Mouse (Mus musculus): ENCODE results near the gene Mtcl1. TPM values are rescaled to one million over a fixed set of nuclear protein-coding genes. Genes with fewer than 3 reads are reported as not detected.

Mtcl1 gene
- polyA plus RNA-seq, 1 experiment from 2014 or later: 14.3 TPM

- Histone ChIP-seq H3K4me3 (ENCODE audit: low read depth, low read length) (no peak overlapping the region), H3K27me3 (ENCODE audit: insufficient read depth, low read length) (peaks cover 15% of the 10 kb centered on the region), H3K4me2 (no peak overlapping the region), H3K9ac (no peak overlapping the region), H3K4me1 (ENCODE audit: insufficient read depth) (no peaks in the 10 kb centered on the region), H3K9me3 (ENCODE audit: low read depth, low read length) (no peaks in the 10 kb centered on the region), H3K36me3 (ENCODE audit: insufficient read depth) (no peaks in the 10 kb centered on the region), H3K27ac (ENCODE audit: low read depth) (no peak overlapping the region)
- WGBS: 74% methylated on average over 9 of the region's 9 CpGs
- no peak for ATAC-seq (ENCODE audit: insufficient read depth)
- no peak for TF ChIP-seq CTCF (IDR thresholded peaks at IDR 0.05; ENCODE audit: low read depth)
- no peak for DNase-seq
Measured at GRCm38 (mm10) chr17:66483651-66484454, 34.3 kb upstream of the Mtcl1 start.

GRCm38 (mm10) chr17:66481295-66481694, 31.7 kb upstream of the Mtcl1 start:
- Histone ChIP-seq H3K36me3 (ENCODE audit: insufficient read depth) (no peaks in the 10 kb centered on the region), H3K27ac (ENCODE audit: low read depth) (no peak overlapping the region), H3K9ac (no peak overlapping the region), H3K9me3 (ENCODE audit: low read depth, low read length) (no peaks in the 10 kb centered on the region), H3K4me1 (ENCODE audit: insufficient read depth) (no peaks in the 10 kb centered on the region), H3K4me2 (no peak overlapping the region), H3K27me3 (ENCODE audit: insufficient read depth, low read length) (peaks cover 22% of the 10 kb centered on the region), H3K4me3 (ENCODE audit: low read depth, low read length) (no peak overlapping the region)
- no peak for TF ChIP-seq CTCF (IDR thresholded peaks at IDR 0.05; ENCODE audit: low read depth)
- 70% methylated on average over 5 of the region's 5 CpGs for WGBS
- ATAC-seq (ENCODE audit: insufficient read depth): no peak
- no peak for DNase-seq

GRCm38 (mm10) chr17:66480491-66481278, 31.1 kb upstream of the Mtcl1 start:
- Histone ChIP-seq H3K4me3 (ENCODE audit: low read depth, low read length) (no peak overlapping the region; the same call in 1 of the 2 replicates), H3K27ac (ENCODE audit: low read depth) (no peak overlapping the region), H3K4me1 (ENCODE audit: insufficient read depth) (no peaks in the 10 kb centered on the region), H3K9me3 (ENCODE audit: low read depth, low read length) (no peaks in the 10 kb centered on the region), H3K4me2 (peak overlapping the region; percentile 38), H3K27me3 (ENCODE audit: insufficient read depth, low read length) (peaks cover 22% of the 10 kb centered on the region), H3K9ac (no peak overlapping the region), H3K36me3 (ENCODE audit: insufficient read depth) (no peaks in the 10 kb centered on the region)
- ATAC-seq (ENCODE audit: insufficient read depth): no peak
- WGBS: 35% methylated on average over 17 of the region's 17 CpGs
- TF ChIP-seq CTCF (IDR thresholded peaks at IDR 0.05; ENCODE audit: low read depth): no peak
- no peak for DNase-seq

GRCm38 (mm10) chr17:66479813-66480490, 30.4 kb upstream of the Mtcl1 start:
- DNase-seq (no peak), ATAC-seq (ENCODE audit: insufficient read depth) (0 out of 2 replicates have a peak, but pooled peaks have one; percentile 37)
- no peaks in the 10 kb centered on the region for H3K4me1 ChIP-seq (ENCODE audit: insufficient read depth)
- H3K27me3 ChIP-seq (ENCODE audit: insufficient read depth, low read length): peaks cover 22% of the 10 kb centered on the region
- no peak overlapping the region for H3K27ac ChIP-seq (ENCODE audit: low read depth)
- no peaks in the 10 kb centered on the region for H3K9me3 ChIP-seq (ENCODE audit: low read depth, low read length)
- H3K9ac ChIP-seq: no peak overlapping the region
- no peak for TF ChIP-seq CTCF (IDR thresholded peaks at IDR 0.05; ENCODE audit: low read depth)
- H3K36me3 ChIP-seq (ENCODE audit: insufficient read depth): no peaks in the 10 kb centered on the region
- peak overlapping the region; percentile 38 for H3K4me2 ChIP-seq
- H3K4me3 ChIP-seq (ENCODE audit: low read depth, low read length): peak overlapping the region; percentile 6; the same call in 1 of the 2 replicates
- WGBS: 16% methylated on average over 21 of the region's 21 CpGs

DNA sequence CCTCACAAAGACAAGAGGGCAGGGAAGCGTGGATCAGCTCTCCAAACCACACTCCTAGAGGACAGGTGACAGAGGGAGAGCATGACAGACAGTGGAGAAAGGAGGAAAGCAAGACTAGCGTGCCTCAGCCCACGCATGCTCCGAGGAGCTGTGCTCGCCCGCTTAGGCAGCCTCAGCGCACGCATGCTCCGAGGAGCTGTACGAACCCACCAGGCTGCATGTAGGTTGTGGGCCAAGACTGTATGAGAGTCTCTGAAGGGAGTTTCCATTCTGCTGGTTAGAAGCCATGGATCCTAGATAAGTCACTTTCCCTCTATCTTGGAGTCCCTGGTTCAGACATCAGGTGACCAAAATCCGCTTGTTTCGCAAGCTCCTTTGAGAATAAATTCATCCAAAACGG, 29.8 kb upstream of the Mtcl1 start:
- Histone ChIP-seq H3K4me2 (peak overlapping the region; percentile 38), H3K27me3 (ENCODE audit: insufficient read depth, low read length) (peaks cover 22% of the 10 kb centered on the region), H3K9ac (no peak overlapping the region), H3K36me3 (ENCODE audit: insufficient read depth) (no peaks in the 10 kb centered on the region), H3K4me3 (ENCODE audit: low read depth, low read length) (no peak overlapping the region), H3K27ac (ENCODE audit: low read depth) (no peak overlapping the region), H3K4me1 (ENCODE audit: insufficient read depth) (no peaks in the 10 kb centered on the region), H3K9me3 (ENCODE audit: low read depth, low read length) (no peaks in the 10 kb centered on the region)
- ATAC-seq (ENCODE audit: insufficient read depth) (no peak), DNase-seq (peak; percentile 39)
- WGBS: 29% methylated on average over 13 of the region's 13 CpGs
- no peak for TF ChIP-seq CTCF (IDR thresholded peaks at IDR 0.05; ENCODE audit: low read depth)

GRCm38 (mm10) chr17:66473205-66473604, 23.7 kb upstream of the Mtcl1 start:
- no peaks in the 10 kb centered on the region for H3K36me3 ChIP-seq (ENCODE audit: insufficient read depth)
- H3K27me3 ChIP-seq (ENCODE audit: insufficient read depth, low read length): 0 out of 2 replicates have a peak, but pooled peaks cover 1% of the 10 kb centered on the region
- no peak overlapping the region for H3K4me3 ChIP-seq (ENCODE audit: low read depth, low read length)
- no peak for TF ChIP-seq CTCF (IDR thresholded peaks at IDR 0.05; ENCODE audit: low read depth)
- DNase-seq: no peak
- no peak overlapping the region for H3K9ac ChIP-seq
- ATAC-seq (ENCODE audit: insufficient read depth): no peak
- no peak overlapping the region for H3K4me2 ChIP-seq
- 86% methylated on average over 1 of the region's 1 CpGs for WGBS
- no peak overlapping the region for H3K27ac ChIP-seq (ENCODE audit: low read depth)
- H3K9me3 ChIP-seq (ENCODE audit: low read depth, low read length): no peaks in the 10 kb centered on the region
- H3K4me1 ChIP-seq (ENCODE audit: insufficient read depth): no peaks in the 10 kb centered on the region

All from lung, embryonic 14.5 days (tissue).